ENCODE assay signal across 32 mouse cellular contexts in the genomic region with DNA sequence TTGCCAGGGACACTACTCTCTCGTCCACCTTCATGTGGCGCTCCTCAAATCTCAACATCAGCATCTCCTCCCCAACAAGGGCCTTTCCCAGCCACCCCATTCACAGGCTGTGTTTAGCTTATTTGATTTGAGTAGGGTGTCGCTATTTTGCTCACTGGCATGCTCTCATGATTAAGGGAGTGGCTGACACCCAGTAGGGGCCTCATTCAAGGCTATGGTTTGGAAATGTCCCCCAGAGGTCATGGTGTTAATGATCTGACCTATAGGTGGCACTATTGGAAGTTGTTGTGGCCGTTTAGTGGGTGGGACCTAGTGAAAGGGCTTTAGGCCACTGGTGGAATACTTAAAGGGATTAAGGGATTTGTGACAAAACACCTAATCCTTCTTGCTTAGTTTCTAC. TPM values are rescaled to one million over a fixed set of nuclear protein-coding genes. Genes with fewer than 3 reads are reported as not detected.
DNase-seq lines count a peak whose midpoint lies in the region; ATAC-seq lines count a peak whose summit lies in the region.
"Had no signal": no experiment of that assay in that cellular context is flagged by ENCODE, and none has a peak within 500 bp of the region (broad histone marks: within the 10 kb centered on the region; RNA-seq: fewer than 3 reads in every experiment).

No protein-coding gene starts in this region.

- H3K4me1 ChIP-seq in embryonic facial prominence, embryonic 12.5 days = no peaks in the 10 kb centered on the region
- H3K4me1 ChIP-seq in embryonic facial prominence, embryonic 10.5 days = 0 out of 2 replicates have a peak, but pooled peaks cover 6% of the 10 kb centered on the region
- H3K4me1 ChIP-seq in hindbrain, embryonic 16.5 days (ENCODE audit: control insufficient read depth, insufficient read depth, low read depth, low read length) = no peaks in the 10 kb centered on the region
- H3K4me1 ChIP-seq: forebrain, embryonic 12.5 days; heart, embryonic 10.5 days; heart, embryonic 15.5 days; hindbrain, embryonic 12.5 days; kidney, embryonic 15.5 days; limb, embryonic 13.5 days; midbrain, embryonic 12.5 days; neural tube, embryonic 13.5 days had no signal

- no peaks in the 10 kb centered on the region; the same call in 1 of the 2 replicates for H3K27me3 ChIP-seq in embryonic facial prominence, embryonic 12.5 days
- H3K27me3 ChIP-seq in embryonic facial prominence, embryonic 10.5 days (replicated peaks; ENCODE audit: low read depth, poor library complexity, severe bottlenecking) = 0 out of 2 replicates have a peak, but pooled peaks cover 4% of the 10 kb centered on the region
- no peaks in the 10 kb centered on the region for H3K27me3 ChIP-seq in hindbrain, embryonic 16.5 days (replicated peaks; ENCODE audit: control insufficient read depth, insufficient read depth, low read length)
- H3K27me3 ChIP-seq: heart, embryonic 15.5 days; hindbrain, embryonic 12.5 days; limb, embryonic 13.5 days; midbrain, embryonic 12.5 days; neural tube, embryonic 13.5 days had no signal

- 0 out of 2 replicates have a peak overlapping the region, but pooled peaks have one; percentile 19 for H3K9ac ChIP-seq in embryonic facial prominence, embryonic 12.5 days
- H3K9ac ChIP-seq in hindbrain, embryonic 16.5 days (ENCODE audit: low read depth, low read length) = no peak overlapping the region
- H3K9ac ChIP-seq: forebrain, embryonic 12.5 days; forebrain, postnatal 0 days; heart, embryonic 15.5 days; hindbrain, embryonic 12.5 days; kidney, embryonic 15.5 days; limb, embryonic 13.5 days; midbrain, embryonic 12.5 days; neural tube, embryonic 13.5 days had no signal

- H3K4me3 ChIP-seq in embryonic facial prominence, embryonic 12.5 days = no peak overlapping the region
- H3K4me3 ChIP-seq in embryonic facial prominence, embryonic 10.5 days = no peak overlapping the region
- no peak overlapping the region for H3K4me3 ChIP-seq in hindbrain, embryonic 16.5 days (ENCODE audit: low read length)
- H3K4me3 ChIP-seq: erythroblast, embryonic 14.5 days; forebrain, embryonic 12.5 days; heart, embryonic 15.5 days; hindbrain, embryonic 12.5 days; kidney, embryonic 15.5 days; limb, embryonic 13.5 days; megakaryocyte, embryonic 14.5 days; midbrain, embryonic 12.5 days; neural tube, embryonic 13.5 days had no signal

- H3K27ac ChIP-seq in embryonic facial prominence, embryonic 12.5 days = no peak overlapping the region
- H3K27ac ChIP-seq in embryonic facial prominence, embryonic 10.5 days (replicated peaks) = no peak overlapping the region
- no peak overlapping the region for H3K27ac ChIP-seq in hindbrain, embryonic 16.5 days (ENCODE audit: low read depth, low read length)
- H3K27ac ChIP-seq: forebrain, embryonic 12.5 days; heart, embryonic 10.5 days; heart, embryonic 15.5 days; hindbrain, embryonic 12.5 days; kidney, embryonic 15.5 days; limb, embryonic 13.5 days; midbrain, embryonic 12.5 days; neural tube, embryonic 13.5 days had no signal

- WGBS in embryonic facial prominence, embryonic 12.5 days = 74% methylated on average over 4 of the region's 4 CpGs
- 80% methylated on average over 4 of the region's 4 CpGs for WGBS in embryonic facial prominence, embryonic 10.5 days
- WGBS in hindbrain, embryonic 16.5 days = 81% methylated on average over 4 of the region's 4 CpGs

- ATAC-seq in embryonic facial prominence, embryonic 12.5 days (ENCODE audit: insufficient number of reproducible peaks, insufficient read depth, low FRiP score, low TSS enrichment) = no peak
- no peak for ATAC-seq in hindbrain, embryonic 16.5 days
- ATAC-seq: forebrain, postnatal 0 days; lung, postnatal 0 days had no signal

- no peaks in the 10 kb centered on the region for H3K9me3 ChIP-seq in embryonic facial prominence, embryonic 12.5 days
- H3K9me3 ChIP-seq in embryonic facial prominence, embryonic 10.5 days = no peaks in the 10 kb centered on the region
- H3K9me3 ChIP-seq in hindbrain, embryonic 16.5 days (ENCODE audit: control insufficient read depth, low read length) = no peaks in the 10 kb centered on the region
- H3K9me3 ChIP-seq: forebrain, embryonic 12.5 days; heart, embryonic 10.5 days; heart, embryonic 15.5 days; hindbrain, embryonic 12.5 days; kidney, embryonic 15.5 days; limb, embryonic 13.5 days; megakaryocyte, embryonic 14.5 days; midbrain, embryonic 12.5 days; neural tube, embryonic 13.5 days had no signal

- DNase-seq in embryonic facial prominence, embryonic 10.5 days (ENCODE audit: low spot score) = no peak
- DNase-seq in retina, postnatal 1 day = peak; percentile 51
- DNase-seq in retina, embryonic 14.5 days (ENCODE audit: low spot score) = no peak
- DNase-seq in ZHBTc4 (ENCODE audit: low read depth, low spot score) = peak; percentile 90
- DNase-seq in right cerebral cortex, postnatal 14 days = no peak
- no peak for DNase-seq in testis, postnatal 10 days (ENCODE audit: low spot score)
- DNase-seq: adrenal gland, postnatal 25 days; cerebellum, adult 11-12 months; cerebellum, adult 9-11 months; embryo, embryonic 11 days; forebrain, postnatal 0 days; gastrocnemius, postnatal 10 days; kidney, adult 18-20 months; kidney, postnatal 4 days; lung, adult 18-20 months; lung, postnatal 4 days; spleen, adult 18-20 months; thymus, adult 2 months had no signal

- H3K4me2 ChIP-seq in embryonic facial prominence, embryonic 12.5 days (replicated peaks) = no peak overlapping the region
- no peak overlapping the region for H3K4me2 ChIP-seq in hindbrain, embryonic 16.5 days (ENCODE audit: low read length)
- H3K4me2 ChIP-seq: forebrain, embryonic 12.5 days; heart, embryonic 15.5 days; hindbrain, embryonic 12.5 days; kidney, embryonic 15.5 days; limb, embryonic 13.5 days; liver, embryonic 11.5 days; midbrain, embryonic 12.5 days; neural tube, embryonic 13.5 days had no signal

- H3K36me3 ChIP-seq in embryonic facial prominence, embryonic 12.5 days = no peaks in the 10 kb centered on the region
- H3K36me3 ChIP-seq in embryonic facial prominence, embryonic 10.5 days (replicated peaks) = no peaks in the 10 kb centered on the region; the same call in 1 of the 2 replicates
- H3K36me3 ChIP-seq in hindbrain, embryonic 16.5 days (ENCODE audit: control insufficient read depth, insufficient read depth, low read length) = no peaks in the 10 kb centered on the region
- H3K36me3 ChIP-seq: forebrain, embryonic 12.5 days; heart, embryonic 10.5 days; heart, embryonic 15.5 days; hindbrain, embryonic 12.5 days; kidney, embryonic 15.5 days; limb, embryonic 13.5 days; midbrain, embryonic 12.5 days; neural tube, embryonic 13.5 days had no signal

RNA-seq across cellular contexts. Expression of a gene that starts 45.0 kb away (rescaled TPM):
- polyA plus RNA-seq in embryonic facial prominence, embryonic 12.5 days (2016; fragmentation: Nextera tagmentation; extraction: Ambion mirVana) = 6.7 and 9.3 TPM in 2 replicates
- polyA plus RNA-seq in embryonic facial prominence, embryonic 10.5 days (2016; fragmentation: Nextera tagmentation; extraction: Ambion mirVana) = 11.6 and 14.4 TPM in 2 replicates
- 10.7 and 13.8 TPM in 2 replicates for polyA plus RNA-seq in hindbrain, embryonic 16.5 days (2015; fragmentation: Nextera tagmentation; extraction: Ambion mirVana)

RNA-seq across cellular contexts. Expression of a gene that starts 45.1 kb away (rescaled TPM):
- 392 and 419 TPM in 2 replicates for polyA plus RNA-seq in embryonic facial prominence, embryonic 12.5 days (2016; fragmentation: Nextera tagmentation; extraction: Ambion mirVana)
- 444 and 454 TPM in 2 replicates for polyA plus RNA-seq in embryonic facial prominence, embryonic 10.5 days (2016; fragmentation: Nextera tagmentation; extraction: Ambion mirVana)
- polyA plus RNA-seq in hindbrain, embryonic 16.5 days (2015; fragmentation: Nextera tagmentation; extraction: Ambion mirVana) = 282 and 295 TPM in 2 replicates

Comparison
In these comparisons a context has a peak if more than half of its experiments do, and no peak if none do; other contexts are left out.
1. DNase-seq: peak in retina, postnatal 1 day (single experiment) and ZHBTc4 (single experiment); none in embryonic facial prominence, embryonic 10.5 days (single experiment), retina, embryonic 14.5 days (single experiment), right cerebral cortex, postnatal 14 days (single experiment) and testis, postnatal 10 days (single experiment).